Mouse (Mus musculus): ENCODE data around the gene Mrpl22. TPM values are rescaled to one million over a fixed set of nuclear protein-coding genes. Genes with fewer than 3 reads are reported as not detected.
"Not testable (repeated sequence)": the region's sequence is repeated elsewhere in the genome, so short reads cannot be mapped to it uniquely, and the experiment has no call there.

Mrpl22 gene
- polyA plus RNA-seq, 1 experiment: 15.5 TPM

GRCm38 (mm10) chr11:58199229-58200037 is 28.0 kb downstream of the Mrpl22 start, which contains the start of the genes Igtp and Irgm2:
Gene Igtp (plus strand): TSS chr11:58199556.
Gene Irgm2 (plus strand): TSS chr11:58199618.
- peak; percentile 66 for TF ChIP-seq POLR2A (IDR thresholded peaks at IDR 0.05; ENCODE audit: low read depth, low read length)
- H3K4me1 ChIP-seq (ENCODE audit: control insufficient read depth, insufficient read depth, insufficient read length); H3K36me3 ChIP-seq (ENCODE audit: control insufficient read depth, insufficient read depth, low read length); H3K27me3 ChIP-seq (ENCODE audit: control insufficient read depth, insufficient read depth, low read length): not testable (repeated sequence)
- under 1% methylated on average over 14 of the region's 15 CpGs for WGBS
- H3K27ac ChIP-seq (ENCODE audit: insufficient read depth, low read length): peak within 1 kb of the TSS; percentile 95
- peak within 1 kb of the TSS; percentile 78 for H3K4me3 ChIP-seq (ENCODE audit: extremely low read depth, insufficient read depth, insufficient read length)
- DNase-seq (ENCODE audit: low read depth in 1 of 2, low spot score in 2 of 2): peak; percentile 79 to 88

- peak overlapping the region; percentile 41; the same call in 1 of the 2 replicates for H3K27ac ChIP-seq (ENCODE audit: insufficient read depth, low read length)
- 35% methylated on average over 4 of the region's 4 CpGs for WGBS
Measured at GRCm38 (mm10) chr11:58200226-58200625, 28.8 kb downstream of the Mrpl22 start.

GRCm38 (mm10) chr11:58201052-58201451 is 29.6 kb downstream of the Mrpl22 start:
- peak overlapping the region; percentile 39 for H3K27ac ChIP-seq (ENCODE audit: insufficient read depth, low read length)
- WGBS: 57% methylated on average over 12 of the region's 12 CpGs
- TF ChIP-seq CTCF (IDR thresholded peaks at IDR 0.05; ENCODE audit: extremely low read depth, insufficient read depth, insufficient read length, insufficient replicate concordance) (no peak), POLR2A (IDR thresholded peaks at IDR 0.05; ENCODE audit: low read depth, low read length) (no peak)
- H3K4me1 ChIP-seq (ENCODE audit: control insufficient read depth, insufficient read depth, insufficient read length): peaks cover 3% of the 10 kb centered on the region; the same call in 1 of the 2 replicates
- no peak for DNase-seq (ENCODE audit: low read depth in 1 of 2, low spot score in 2 of 2)
- peaks cover 15% of the 10 kb centered on the region for H3K36me3 ChIP-seq (ENCODE audit: control insufficient read depth, insufficient read depth, low read length)
- peak overlapping the region; percentile 46 for H3K4me3 ChIP-seq (ENCODE audit: extremely low read depth, insufficient read depth, insufficient read length)
- H3K27me3 ChIP-seq (ENCODE audit: control insufficient read depth, insufficient read depth, low read length): no peaks in the 10 kb centered on the region

More at GRCm38 (mm10) chr11:58200226-58200625, 28.8 kb downstream of the Mrpl22 start:
- TF ChIP-seq POLR2A (IDR thresholded peaks at IDR 0.05; ENCODE audit: low read depth, low read length) (no peak), CTCF (IDR thresholded peaks at IDR 0.05; ENCODE audit: extremely low read depth, insufficient read depth, insufficient read length, insufficient replicate concordance) (no peak)
- Histone ChIP-seq H3K4me1 (ENCODE audit: control insufficient read depth, insufficient read depth, insufficient read length) (peaks cover 3% of the 10 kb centered on the region; the same call in 1 of the 2 replicates), H3K36me3 (ENCODE audit: control insufficient read depth, insufficient read depth, low read length) (peaks cover 9% of the 10 kb centered on the region), H3K27me3 (ENCODE audit: control insufficient read depth, insufficient read depth, low read length) (no peaks in the 10 kb centered on the region), H3K4me3 (ENCODE audit: extremely low read depth, insufficient read depth, insufficient read length) (peak overlapping the region; percentile 49)
- DNase-seq (ENCODE audit: low read depth in 1 of 2, low spot score in 2 of 2): no peak

- H3K27ac ChIP-seq (ENCODE audit: insufficient read depth, low read length): 0 out of 2 replicates have a peak overlapping the region, but pooled peaks have one; percentile 49
- no peak for DNase-seq (ENCODE audit: low read depth in 1 of 2, low spot score in 2 of 2)
- peaks cover 15% of the 10 kb centered on the region for H3K36me3 ChIP-seq (ENCODE audit: control insufficient read depth, insufficient read depth, low read length)
- 43% methylated on average over 1 of the region's 1 CpGs for WGBS
- no peak overlapping the region for H3K4me3 ChIP-seq (ENCODE audit: extremely low read depth, insufficient read depth, insufficient read length)
- TF ChIP-seq CTCF (IDR thresholded peaks at IDR 0.05; ENCODE audit: extremely low read depth, insufficient read depth, insufficient read length, insufficient replicate concordance): no peak
- TF ChIP-seq POLR2A (IDR thresholded peaks at IDR 0.05; ENCODE audit: low read depth, low read length): no peak
- H3K27me3 ChIP-seq (ENCODE audit: control insufficient read depth, insufficient read depth, low read length): no peaks in the 10 kb centered on the region
- H3K4me1 ChIP-seq (ENCODE audit: control insufficient read depth, insufficient read depth, insufficient read length): peaks cover 19% of the 10 kb centered on the region; the same call in 1 of the 2 replicates
Measured at GRCm38 (mm10) chr11:58210321-58210886, 38.9 kb downstream of the Mrpl22 start.

- TF ChIP-seq CTCF (IDR thresholded peaks at IDR 0.05; ENCODE audit: extremely low read depth, insufficient read depth, insufficient read length, insufficient replicate concordance) (no peak), POLR2A (IDR thresholded peaks at IDR 0.05; ENCODE audit: low read depth, low read length) (no peak)
- Histone ChIP-seq H3K4me1 (ENCODE audit: control insufficient read depth, insufficient read depth, insufficient read length) (peaks cover 19% of the 10 kb centered on the region; the same call in 1 of the 2 replicates), H3K27ac (ENCODE audit: insufficient read depth, low read length) (peak overlapping the region; percentile 49; the same call in 1 of the 2 replicates), H3K36me3 (ENCODE audit: control insufficient read depth, insufficient read depth, low read length) (peaks cover 8% of the 10 kb centered on the region), H3K27me3 (ENCODE audit: control insufficient read depth, insufficient read depth, low read length) (no peaks in the 10 kb centered on the region), H3K4me3 (ENCODE audit: extremely low read depth, insufficient read depth, insufficient read length) (no peak overlapping the region)
- DNase-seq (ENCODE audit: low read depth in 1 of 2, low spot score in 2 of 2): no peak
- 22% methylated on average over 9 of the region's 9 CpGs for WGBS
Measured at GRCm38 (mm10) chr11:58211062-58211681, 39.7 kb downstream of the Mrpl22 start.

GRCm38 (mm10) chr11:58211682-58212067 is 40.2 kb downstream of the Mrpl22 start:
- Histone ChIP-seq H3K36me3 (ENCODE audit: control insufficient read depth, insufficient read depth, low read length) (peaks cover 5% of the 10 kb centered on the region), H3K27me3 (ENCODE audit: control insufficient read depth, insufficient read depth, low read length) (no peaks in the 10 kb centered on the region), H3K4me3 (ENCODE audit: extremely low read depth, insufficient read depth, insufficient read length) (no peak overlapping the region), H3K27ac (ENCODE audit: insufficient read depth, low read length) (0 out of 2 replicates have a peak overlapping the region, but pooled peaks have one; percentile 49), H3K4me1 (ENCODE audit: control insufficient read depth, insufficient read depth, insufficient read length) (peaks cover 19% of the 10 kb centered on the region; the same call in 1 of the 2 replicates)
- 59% methylated on average over 2 of the region's 2 CpGs for WGBS
- peak in 1 of 2 experiments; percentile 9 for DNase-seq (ENCODE audit: low read depth in 1 of 2, low spot score in 2 of 2)
- no peak for TF ChIP-seq POLR2A (IDR thresholded peaks at IDR 0.05; ENCODE audit: low read depth, low read length)
- no peak for TF ChIP-seq CTCF (IDR thresholded peaks at IDR 0.05; ENCODE audit: extremely low read depth, insufficient read depth, insufficient read length, insufficient replicate concordance)
